Mouse (Mus musculus): ENCODE measurements around the gene Samd5.

DNA sequence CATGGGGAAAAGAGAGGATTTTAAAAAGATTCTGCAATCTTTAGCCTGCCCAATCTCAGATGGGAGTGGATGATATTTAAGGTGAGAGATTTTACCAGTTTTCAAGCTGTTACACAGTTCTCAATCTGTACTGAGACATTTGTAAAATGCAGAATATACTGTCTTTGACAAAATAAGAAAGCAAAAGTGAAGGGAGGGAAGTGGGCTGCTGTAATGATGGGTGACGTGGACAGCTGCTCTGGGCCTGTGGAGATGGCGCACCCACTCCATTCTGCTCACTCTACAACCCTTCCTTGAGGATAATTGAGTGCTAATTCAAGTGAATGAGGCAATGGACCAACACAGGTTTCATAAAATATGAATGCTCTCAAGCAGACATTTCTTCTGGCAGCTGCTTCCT, 84.4 kb downstream of the Samd5 start:
- no peak for TF ChIP-seq CTCF (IDR thresholded peaks at IDR 0.05)
- no peak for TF ChIP-seq EP300 (IDR thresholded peaks at IDR 0.05)

Measured in lung, postnatal 0 days (tissue).